Mouse (Mus musculus) embryonic facial prominence, embryonic 13.5 days (tissue): ENCODE measurements around the gene Eif4g1. TPM values are rescaled to one million over a fixed set of nuclear protein-coding genes. Genes with fewer than 3 reads are reported as not detected.
"Not testable (repeated sequence)": the region's sequence is repeated elsewhere in the genome, so short reads cannot be mapped to it uniquely, and the experiment has no call there.

Experiments used
- ATAC-seq: fragments of 200-750 bp; cut with Nextera tagmentation; 2 replicates; pipeline ENCODE4 v1.8.0; 2017; ENCODE audit warnings: low read depth; ENCODE audit not compliant: insufficient number of reproducible peaks, insufficient read depth, low FRiP score, low TSS enrichment
- H3K27ac ChIP-seq: fragments of 300-500 bp; sonication (generic); 2 replicates; pipeline ENCODE4 v1.5.1; 2015; ENCODE audit warnings: moderate library complexity, mild to moderate bottlenecking, inconsistent platforms
- H3K27me3 ChIP-seq: fragments of 300-500 bp; sonication (generic); 2 replicates; pipeline ENCODE4 v1.6.1; 2015; ENCODE audit warnings: mild to moderate bottlenecking, inconsistent platforms
- H3K36me3 ChIP-seq: fragments of 300-500 bp; sonication (generic); 2 replicates; pipeline ENCODE4 v1.6.1; 2015; ENCODE audit warnings: mild to moderate bottlenecking, inconsistent platforms
- H3K4me1 ChIP-seq: fragments of 300-500 bp; sonication (generic); 2 replicates; pipeline ENCODE4 v1.6.1; 2015; ENCODE audit warnings: inconsistent platforms
- H3K4me2 ChIP-seq: fragments of 300-500 bp; sonication (generic); 2 replicates; pipeline ENCODE4 v1.6.1; 2015; ENCODE audit warnings: moderate library complexity, mild to moderate bottlenecking, inconsistent platforms
- H3K4me3 ChIP-seq: fragments of 300-500 bp; sonication (generic); 2 replicates; pipeline ENCODE4 v1.5.1; 2015; ENCODE audit warnings: mild to moderate bottlenecking, inconsistent platforms
- H3K9ac ChIP-seq: fragments of 300-500 bp; sonication (generic); 2 replicates; pipeline ENCODE4 v1.6.1; 2015; ENCODE audit warnings: mild to moderate bottlenecking, inconsistent platforms
- H3K9me3 ChIP-seq: fragments of 300-500 bp; sonication (generic); 2 replicates; pipeline ENCODE4 v1.6.1; 2016; ENCODE audit warnings: inconsistent platforms
- WGBS: fragments of 180-500 bp; shearing (Covaris S2); methylation state at CpG from one replicate; pipeline ENCODE4 v1.1.7; 2015; ENCODE audit warnings: mixed read lengths; 5-methylcytosine and 5-hydroxymethylcytosine counted together
- polyA plus RNA-seq: library from polyadenylated mRNA; unstranded; fragments of >200 nt; fragmentation: Nextera tagmentation; extraction: Ambion mirVana; gene quantifications from 2 replicates; pipeline ENCODE4 v1.2.1, GENCODE M21; 2015

The Eif4g1 gene
- polyA plus RNA-seq = 179 and 199 TPM in 2 replicates

GRCm38 (mm10) chr16:20668013-20668412 lies at the start of gene Eif4g1:
Gene Eif4g1, plus strand, starts transcription at chr16:20668313.
- H3K4me1 ChIP-seq, H3K4me2 ChIP-seq, H3K9ac ChIP-seq, H3K27me3 ChIP-seq, H3K27ac ChIP-seq, ATAC-seq, H3K4me3 ChIP-seq, H3K9me3 ChIP-seq: not testable (repeated sequence)
- WGBS = 85% methylated on average over 4 of the region's 6 CpGs
- H3K36me3 ChIP-seq = peaks cover 13% of the 10 kb centered on the region

GRCm38 (mm10) chr16:20619541-20620398 lies 48.3 kb upstream of the Eif4g1 start:
- H3K4me2 ChIP-seq = peak overlapping the region; percentile 99
- H3K27ac ChIP-seq = no peak overlapping the region
- peaks cover 46% of the 10 kb centered on the region for H3K27me3 ChIP-seq
- 0 out of 2 replicates have a peak overlapping the region, but pooled peaks have one; percentile 17 for H3K9ac ChIP-seq
- H3K36me3 ChIP-seq = peaks cover 7% of the 10 kb centered on the region; the same call in 1 of the 2 replicates
- peaks cover 34% of the 10 kb centered on the region for H3K4me1 ChIP-seq
- H3K4me3 ChIP-seq = peak overlapping the region; percentile 70
- ATAC-seq = peak; percentile 52
- 2% methylated on average over 62 of the region's 83 CpGs for WGBS
- no peaks in the 10 kb centered on the region for H3K9me3 ChIP-seq

- peaks cover 7% of the 10 kb centered on the region; the same call in 1 of the 2 replicates for H3K36me3 ChIP-seq
- H3K27ac ChIP-seq = no peak overlapping the region
- WGBS = 0% methylated on average over 9 of the region's 9 CpGs
- H3K4me1 ChIP-seq = peaks cover 34% of the 10 kb centered on the region
- H3K9me3 ChIP-seq = no peaks in the 10 kb centered on the region
- peaks cover 46% of the 10 kb centered on the region for H3K27me3 ChIP-seq
- H3K9ac ChIP-seq = peak overlapping the region; percentile 73
- H3K4me2 ChIP-seq = peak overlapping the region; percentile 99
- no peak for ATAC-seq
- H3K4me3 ChIP-seq = peak overlapping the region; percentile 70
Measured at GRCm38 (mm10) chr16:20620399-20620735, 47.7 kb upstream of the Eif4g1 start.

- Histone ChIP-seq H3K9ac (peak overlapping the region; percentile 73), H3K9me3 (no peaks in the 10 kb centered on the region), H3K27me3 (peaks cover 46% of the 10 kb centered on the region), H3K4me2 (peak overlapping the region; percentile 99), H3K36me3 (peaks cover 7% of the 10 kb centered on the region; the same call in 1 of the 2 replicates), H3K4me1 (peaks cover 34% of the 10 kb centered on the region), H3K4me3 (peak overlapping the region; percentile 70), H3K27ac (no peak overlapping the region)
- peak; percentile 13; the same call in 1 of the 2 replicates for ATAC-seq
- WGBS = 0% methylated on average over 32 of the region's 32 CpGs
Measured at GRCm38 (mm10) chr16:20620751-20621190, 47.3 kb upstream of the Eif4g1 start.

GRCm38 (mm10) chr16:20621191-20621990 lies 46.7 kb upstream of the Eif4g1 start, which contains the start of gene Camk2n2:
Gene Camk2n2, minus strand, starts transcription at chr16:20621287.
- Histone ChIP-seq H3K4me3 (peak within 1 kb of the TSS; percentile 70), H3K27ac (peak within 1 kb of the TSS; percentile 39), H3K4me1 (peaks cover 34% of the 10 kb centered on the region), H3K27me3 (peaks cover 46% of the 10 kb centered on the region), H3K4me2 (peak within 1 kb of the TSS; percentile 99), H3K9ac (peak within 1 kb of the TSS; percentile 73), H3K36me3 (peaks cover 7% of the 10 kb centered on the region; the same call in 1 of the 2 replicates), H3K9me3 (no peaks in the 10 kb centered on the region)
- WGBS = under 1% methylated on average over 63 of the region's 92 CpGs
- ATAC-seq = peak; percentile 54

- peak overlapping the region; percentile 39 for H3K27ac ChIP-seq
- H3K9ac ChIP-seq = peak overlapping the region; percentile 73
- WGBS = under 1% methylated on average over 37 of the region's 37 CpGs
- H3K4me1 ChIP-seq = peaks cover 34% of the 10 kb centered on the region
- peaks cover 46% of the 10 kb centered on the region for H3K27me3 ChIP-seq
- H3K4me2 ChIP-seq = peak overlapping the region; percentile 99
- ATAC-seq = no peak
- no peaks in the 10 kb centered on the region for H3K9me3 ChIP-seq
- H3K36me3 ChIP-seq = peaks cover 7% of the 10 kb centered on the region; the same call in 1 of the 2 replicates
- H3K4me3 ChIP-seq = peak overlapping the region; percentile 70
Measured at GRCm38 (mm10) chr16:20621991-20622685, 46.0 kb upstream of the Eif4g1 start.

- no peaks in the 10 kb centered on the region for H3K9me3 ChIP-seq
- no peak for ATAC-seq
- H3K4me2 ChIP-seq = no peak overlapping the region
- peaks cover 5% of the 10 kb centered on the region; the same call in 1 of the 2 replicates for H3K36me3 ChIP-seq
- H3K27ac ChIP-seq = no peak overlapping the region
- no peak overlapping the region for H3K4me3 ChIP-seq
- no peak overlapping the region for H3K9ac ChIP-seq
- WGBS = 56% methylated on average over 2 of the region's 2 CpGs
- peaks cover 34% of the 10 kb centered on the region for H3K4me1 ChIP-seq
- peaks cover 45% of the 10 kb centered on the region for H3K27me3 ChIP-seq
Measured at GRCm38 (mm10) chr16:20623211-20623610, 44.9 kb upstream of the Eif4g1 start.

- Histone ChIP-seq H3K4me1 (peaks cover 10% of the 10 kb centered on the region), H3K27ac (no peak overlapping the region), H3K27me3 (peaks cover 27% of the 10 kb centered on the region), H3K9ac (no peak overlapping the region), H3K9me3 (no peaks in the 10 kb centered on the region), H3K4me3 (no peak overlapping the region), H3K4me2 (peak overlapping the region; percentile 92), H3K36me3 (no peaks in the 10 kb centered on the region)
- no peak for ATAC-seq
- 44% methylated on average over 11 of the region's 11 CpGs for WGBS
Measured at GRCm38 (mm10) chr16:20628871-20629391, 39.2 kb upstream of the Eif4g1 start.

GRCm38 (mm10) chr16:20629731-20630634 lies 38.1 kb upstream of the Eif4g1 start, which contains the start of gene Ece2:
Gene Ece2, plus strand, starts transcription at chr16:20629828.
- 0 out of 2 replicates have a peak within 1 kb of the TSS, but pooled peaks have one; percentile 13 for H3K27ac ChIP-seq
- ATAC-seq = peak; percentile 32; the same call in 1 of the 2 replicates

GRCm38 (mm10) chr16:20637410-20637809 lies 30.7 kb upstream of the Eif4g1 start:
- H3K4me2 ChIP-seq = no peak overlapping the region
- H3K36me3 ChIP-seq = 0 out of 2 replicates have a peak, but pooled peaks cover 3% of the 10 kb centered on the region
- peaks cover 3% of the 10 kb centered on the region; the same call in 1 of the 2 replicates for H3K4me1 ChIP-seq
- 72% methylated on average over 8 of the region's 8 CpGs for WGBS
- H3K27me3 ChIP-seq = no peaks in the 10 kb centered on the region
- H3K4me3 ChIP-seq = no peak overlapping the region
- no peak overlapping the region for H3K27ac ChIP-seq
- no peak overlapping the region for H3K9ac ChIP-seq
- no peak for ATAC-seq
- no peaks in the 10 kb centered on the region for H3K9me3 ChIP-seq

More at GRCm38 (mm10) chr16:20629731-20630634, 38.1 kb upstream of the Eif4g1 start, which contains the start of gene Ece2:
- Histone ChIP-seq H3K9ac (peak within 1 kb of the TSS; percentile 85), H3K36me3 (no peaks in the 10 kb centered on the region), H3K27me3 (peaks cover 27% of the 10 kb centered on the region), H3K4me1 (peaks cover 10% of the 10 kb centered on the region), H3K4me2 (peak within 1 kb of the TSS; percentile 92), H3K9me3 (no peaks in the 10 kb centered on the region), H3K4me3 (peak within 1 kb of the TSS; percentile 64)
- 7% methylated on average over 53 of the region's 54 CpGs for WGBS
